Mouse (Mus musculus) bone marrow, adult 2 months (tissue): Measurements from ENCODE around the gene Plagl1. TPM values are rescaled to one million over a fixed set of nuclear protein-coding genes. Genes with fewer than 3 reads are reported as not detected.

Source experiments
- H3K27ac ChIP-seq: fragments of 200-500 bp; 2 replicates; pipeline ENCODE4 v1.5.1; 2012; ENCODE audit warnings: low read depth, mild to moderate bottlenecking, control low read depth, inconsistent platforms, low read length; ENCODE audit not compliant: control insufficient read depth, poor library complexity, insufficient read depth
- H3K4me1 ChIP-seq: fragments of 200-500 bp; 2 replicates; pipeline ENCODE4 v1.6.1; 2011; ENCODE audit warnings: low read length; ENCODE audit not compliant: control insufficient read depth, insufficient read depth
- H3K4me3 ChIP-seq: fragments of 200-500 bp; replicated peaks from 2 replicates; pipeline ENCODE3; 2011; ENCODE audit warnings: mild to moderate bottlenecking, low read depth, low read length, control low read depth; ENCODE audit not compliant: control insufficient read depth
- CTCF ChIP-seq: fragments of 200-500 bp; IDR thresholded peaks from 2 replicates; pipeline ENCODE4 v1.5.1; 2011; ENCODE audit warnings: low read length, control low read depth; ENCODE audit not compliant: control insufficient read depth, insufficient read depth
- POLR2A ChIP-seq: fragments of 200-500 bp; IDR thresholded peaks from 2 replicates; pipeline ENCODE4 v1.6.1; 2011; ENCODE audit warnings: low read depth, mild to moderate bottlenecking, control low read depth, low read length, borderline replicate concordance; ENCODE audit not compliant: control insufficient read depth
- WGBS: fragments of 180-500 bp; shearing (Covaris S2); methylation state at CpG from one replicate; pipeline ENCODE4 v1.1.7; 2018; 5-methylcytosine and 5-hydroxymethylcytosine counted together
- polyA plus RNA-seq: library from polyadenylated mRNA; stranded (reverse); fragments of >200 nt; gene quantifications from 2 replicates; pipeline ENCODE4 v1.2.4, GENCODE M21; 2011; ENCODE audit warnings: low replicate concordance; ENCODE audit not compliant: missing spikeins, insufficient read depth, insufficient read length

The Plagl1 gene
- polyA plus RNA-seq, 1 experiment = 2.9 TPM

GRCm38 (mm10) chr10:13133850-13134249 is 73.5 kb downstream of the Plagl1 start:
- H3K4me3 ChIP-seq = no peak overlapping the region
- no peak for TF ChIP-seq CTCF
- no peak for TF ChIP-seq POLR2A
- 84% methylated on average over 4 of the region's 4 CpGs for WGBS
- H3K27ac ChIP-seq = no peak overlapping the region
- H3K4me1 ChIP-seq = no peaks in the 10 kb centered on the region

GRCm38 (mm10) chr10:13135276-13135675 is 75.0 kb downstream of the Plagl1 start:
- Histone ChIP-seq H3K4me3 (no peak overlapping the region), H3K27ac (no peak overlapping the region), H3K4me1 (no peaks in the 10 kb centered on the region)
- TF ChIP-seq CTCF = no peak
- TF ChIP-seq POLR2A = no peak
- 86% methylated on average over 7 of the region's 7 CpGs for WGBS

GRCm38 (mm10) chr10:13135751-13136150 is 75.4 kb downstream of the Plagl1 start:
- no peak overlapping the region for H3K27ac ChIP-seq
- TF ChIP-seq CTCF (no peak), POLR2A (no peak)
- no peak overlapping the region for H3K4me3 ChIP-seq
- WGBS = 89% methylated on average over 7 of the region's 7 CpGs
- no peaks in the 10 kb centered on the region for H3K4me1 ChIP-seq

- no peak overlapping the region for H3K27ac ChIP-seq
- WGBS = 88% methylated on average over 6 of the region's 6 CpGs
Observed at GRCm38 (mm10) chr10:13137906-13138305, 77.6 kb downstream of the Plagl1 start.

GRCm38 (mm10) chr10:13140434-13140833 is 80.1 kb downstream of the Plagl1 start:
- 74% methylated on average over 2 of the region's 2 CpGs for WGBS
- Histone ChIP-seq H3K27ac (no peak overlapping the region), H3K4me1 (no peaks in the 10 kb centered on the region), H3K4me3 (no peak overlapping the region)
- TF ChIP-seq CTCF (no peak), POLR2A (no peak)

More at GRCm38 (mm10) chr10:13137906-13138305, 77.6 kb downstream of the Plagl1 start:
- TF ChIP-seq CTCF (no peak), POLR2A (no peak)
- no peaks in the 10 kb centered on the region for H3K4me1 ChIP-seq
- H3K4me3 ChIP-seq = no peak overlapping the region

- H3K4me1 ChIP-seq = no peaks in the 10 kb centered on the region
- H3K27ac ChIP-seq = no peak overlapping the region
- TF ChIP-seq CTCF (no peak), POLR2A (no peak)
- 78% methylated on average over 3 of the region's 3 CpGs for WGBS
- no peak overlapping the region for H3K4me3 ChIP-seq
Observed at GRCm38 (mm10) chr10:13150435-13150834, 90.1 kb downstream of the Plagl1 start.

- TF ChIP-seq CTCF = no peak
- no peak for TF ChIP-seq POLR2A
- no peaks in the 10 kb centered on the region for H3K4me1 ChIP-seq
- H3K4me3 ChIP-seq = no peak overlapping the region
- WGBS = 80% methylated on average over 5 of the region's 5 CpGs
- no peak overlapping the region for H3K27ac ChIP-seq
Observed at GRCm38 (mm10) chr10:13151353-13151752, 91.0 kb downstream of the Plagl1 start.

GRCm38 (mm10) chr10:13152811-13153364 is 92.6 kb downstream of the Plagl1 start:
- Histone ChIP-seq H3K4me1 (no peaks in the 10 kb centered on the region), H3K4me3 (no peak overlapping the region), H3K27ac (no peak overlapping the region)
- 86% methylated on average over 4 of the region's 4 CpGs for WGBS
- no peak for TF ChIP-seq CTCF
- no peak for TF ChIP-seq POLR2A

- WGBS = 79% methylated on average over 5 of the region's 5 CpGs
- Histone ChIP-seq H3K4me3 (no peak overlapping the region), H3K4me1 (no peaks in the 10 kb centered on the region), H3K27ac (no peak overlapping the region)
- no peak for TF ChIP-seq POLR2A
- no peak for TF ChIP-seq CTCF
Observed at GRCm38 (mm10) chr10:13155377-13155776, 95.1 kb downstream of the Plagl1 start.

- Histone ChIP-seq H3K4me1 (no peaks in the 10 kb centered on the region), H3K4me3 (no peak overlapping the region), H3K27ac (no peak overlapping the region)
- TF ChIP-seq CTCF (no peak), POLR2A (no peak)
- 89% methylated on average over 4 of the region's 4 CpGs for WGBS
Observed at GRCm38 (mm10) chr10:13160913-13161312, 100.6 kb downstream of the Plagl1 start.
